Mouse (Mus musculus): ENCODE measurements at regions not wholly inside any gene's neighbourhood (a gene's known extent, or its start where the extent isn't known, plus 50 kb on each side); places are given as distances from the start of the nearest gene placed in this dataset.

GRCm38 (mm10) chr3:41433106-41433505 lies 122.4 kb upstream of the Jade1 start:
- WGBS, result 60% methylated on average over 3 of the region's 3 CpGs
- TF ChIP-seq CTCF (IDR thresholded peaks at IDR 0.05; ENCODE audit: insufficient read depth, low read depth, low read length) (no peak), POLR2A (IDR thresholded peaks at IDR 0.05; ENCODE audit: insufficient read depth, low read depth, low read length) (no peak)
- Histone ChIP-seq H3K27ac (ENCODE audit: insufficient read depth, low read depth, low read length) (no peak overlapping the region), H3K4me1 (ENCODE audit: control insufficient read depth, insufficient read depth, low read length) (no peaks in the 10 kb centered on the region), H3K4me3 (ENCODE audit: insufficient read depth, low read depth, low read length) (no peak overlapping the region)

- 83% methylated on average over 5 of the region's 5 CpGs for WGBS
- H3K4me1 ChIP-seq (ENCODE audit: control insufficient read depth, insufficient read depth, low read length), result no peaks in the 10 kb centered on the region
- no peak overlapping the region for H3K4me3 ChIP-seq (ENCODE audit: insufficient read depth, low read depth, low read length)
- H3K27ac ChIP-seq (ENCODE audit: insufficient read depth, low read depth, low read length), result no peak overlapping the region
- TF ChIP-seq CTCF (IDR thresholded peaks at IDR 0.05; ENCODE audit: insufficient read depth, low read depth, low read length) (no peak), POLR2A (IDR thresholded peaks at IDR 0.05; ENCODE audit: insufficient read depth, low read depth, low read length) (no peak)
Observed at GRCm38 (mm10) chr3:41432376-41432775, 123.2 kb upstream of the Jade1 start.

- WGBS, result 51% methylated on average over 3 of the region's 3 CpGs
- Histone ChIP-seq H3K27ac (ENCODE audit: insufficient read depth, low read depth, low read length) (no peak overlapping the region), H3K4me1 (ENCODE audit: control insufficient read depth, insufficient read depth, low read length) (no peaks in the 10 kb centered on the region), H3K4me3 (ENCODE audit: insufficient read depth, low read depth, low read length) (no peak overlapping the region)
- TF ChIP-seq POLR2A (IDR thresholded peaks at IDR 0.05; ENCODE audit: insufficient read depth, low read depth, low read length), result no peak
- no peak for TF ChIP-seq CTCF (IDR thresholded peaks at IDR 0.05; ENCODE audit: insufficient read depth, low read depth, low read length)
Observed at GRCm38 (mm10) chr3:41430191-41430590, 125.3 kb upstream of the Jade1 start.

- Histone ChIP-seq H3K4me1 (ENCODE audit: control insufficient read depth, insufficient read depth, low read length) (peaks cover 7% of the 10 kb centered on the region; the same call in 1 of the 2 replicates), H3K27ac (ENCODE audit: insufficient read depth, low read depth, low read length) (no peak overlapping the region), H3K4me3 (ENCODE audit: insufficient read depth, low read depth, low read length) (no peak overlapping the region)
- WGBS, result 90% methylated on average over 3 of the region's 3 CpGs
- TF ChIP-seq POLR2A (IDR thresholded peaks at IDR 0.05; ENCODE audit: insufficient read depth, low read depth, low read length), result no peak
Observed at GRCm38 (mm10) chr3:41426946-41427345, 128.6 kb upstream of the Jade1 start.

GRCm38 (mm10) chr3:41425863-41426262 lies 129.7 kb upstream of the Jade1 start:
- TF ChIP-seq CTCF (IDR thresholded peaks at IDR 0.05; ENCODE audit: insufficient read depth, low read depth, low read length) (no peak), POLR2A (IDR thresholded peaks at IDR 0.05; ENCODE audit: insufficient read depth, low read depth, low read length) (no peak)
- WGBS, result 95% methylated on average over 8 of the region's 8 CpGs
- no peak overlapping the region for H3K27ac ChIP-seq (ENCODE audit: insufficient read depth, low read depth, low read length)
- peaks cover 7% of the 10 kb centered on the region; the same call in 1 of the 2 replicates for H3K4me1 ChIP-seq (ENCODE audit: control insufficient read depth, insufficient read depth, low read length)
- H3K4me3 ChIP-seq (ENCODE audit: insufficient read depth, low read depth, low read length), result no peak overlapping the region

- H3K27ac ChIP-seq (ENCODE audit: insufficient read depth, low read depth, low read length), result no peak overlapping the region
- TF ChIP-seq CTCF (IDR thresholded peaks at IDR 0.05; ENCODE audit: insufficient read depth, low read depth, low read length) (no peak), POLR2A (IDR thresholded peaks at IDR 0.05; ENCODE audit: insufficient read depth, low read depth, low read length) (no peak)
- WGBS, result 32% methylated on average over 10 of the region's 10 CpGs
- peaks cover 7% of the 10 kb centered on the region; the same call in 1 of the 2 replicates for H3K4me1 ChIP-seq (ENCODE audit: control insufficient read depth, insufficient read depth, low read length)
- no peak overlapping the region for H3K4me3 ChIP-seq (ENCODE audit: insufficient read depth, low read depth, low read length)
Observed at GRCm38 (mm10) chr3:41424142-41424939, 131.2 kb upstream of the Jade1 start.

GRCm38 (mm10) chr3:41423630-41424029 lies 131.9 kb upstream of the Jade1 start:
- H3K4me3 ChIP-seq (ENCODE audit: insufficient read depth, low read depth, low read length), result no peak overlapping the region
- 88% methylated on average over 5 of the region's 5 CpGs for WGBS
- TF ChIP-seq POLR2A (IDR thresholded peaks at IDR 0.05; ENCODE audit: insufficient read depth, low read depth, low read length), result no peak
- no peak for TF ChIP-seq CTCF (IDR thresholded peaks at IDR 0.05; ENCODE audit: insufficient read depth, low read depth, low read length)
- H3K27ac ChIP-seq (ENCODE audit: insufficient read depth, low read depth, low read length), result no peak overlapping the region
- peaks cover 7% of the 10 kb centered on the region; the same call in 1 of the 2 replicates for H3K4me1 ChIP-seq (ENCODE audit: control insufficient read depth, insufficient read depth, low read length)

- TF ChIP-seq POLR2A (IDR thresholded peaks at IDR 0.05; ENCODE audit: insufficient read depth, low read depth, low read length) (no peak), CTCF (IDR thresholded peaks at IDR 0.05; ENCODE audit: insufficient read depth, low read depth, low read length) (no peak)
- H3K4me1 ChIP-seq (ENCODE audit: control insufficient read depth, insufficient read depth, low read length), result peaks cover 7% of the 10 kb centered on the region; the same call in 1 of the 2 replicates
- no peak overlapping the region for H3K4me3 ChIP-seq (ENCODE audit: insufficient read depth, low read depth, low read length)
- 29% methylated on average over 14 of the region's 14 CpGs for WGBS
- H3K27ac ChIP-seq (ENCODE audit: insufficient read depth, low read depth, low read length), result no peak overlapping the region
Observed at GRCm38 (mm10) chr3:41422615-41423579, 132.6 kb upstream of the Jade1 start.

- WGBS, result 100% methylated on average over 1 of the region's 1 CpGs
- peaks cover 4% of the 10 kb centered on the region for H3K4me1 ChIP-seq (ENCODE audit: control insufficient read depth, insufficient read depth, low read length)
- H3K4me3 ChIP-seq (ENCODE audit: insufficient read depth, low read depth, low read length), result no peak overlapping the region
- no peak overlapping the region for H3K27ac ChIP-seq (ENCODE audit: insufficient read depth, low read depth, low read length)
- TF ChIP-seq POLR2A (IDR thresholded peaks at IDR 0.05; ENCODE audit: insufficient read depth, low read depth, low read length) (no peak), CTCF (IDR thresholded peaks at IDR 0.05; ENCODE audit: insufficient read depth, low read depth, low read length) (no peak)
Observed at GRCm38 (mm10) chr3:41413771-41414170, 141.8 kb upstream of the Jade1 start.
